Mouse (Mus musculus) liver, adult 2 months (tissue): ENCODE measurements around the gene Cd302. TPM values are rescaled to one million over a fixed set of nuclear protein-coding genes. Genes with fewer than 3 reads are reported as not detected.

Source experiments
- DNase-seq: peaks from one replicate; pipeline ENCODE4 v3.0.0-alpha.2; 2011; ENCODE audit warnings: low read depth, low spot score; ENCODE audit errors: extremely low read depth
- H3K27ac ChIP-seq: fragments of 200-500 bp; replicated peaks from 2 replicates; pipeline ENCODE4 v1.5.1; 2012; ENCODE audit warnings: low read depth, mild to moderate bottlenecking, control low read depth, inconsistent platforms, low read length; ENCODE audit not compliant: insufficient read depth
- H3K27me3 ChIP-seq: fragments of 200-500 bp; 2 replicates; pipeline ENCODE4 v1.6.1; 2012; ENCODE audit warnings: mild to moderate bottlenecking, moderate library complexity, low read length, inconsistent platforms; ENCODE audit not compliant: control insufficient read depth, insufficient read depth
- H3K36me3 ChIP-seq: fragments of 200-500 bp; 2 replicates; pipeline ENCODE4 v1.6.1; 2012; ENCODE audit warnings: low read length, inconsistent platforms; ENCODE audit not compliant: control insufficient read depth, insufficient read depth
- H3K4me1 ChIP-seq: fragments of 200-500 bp; 2 replicates; pipeline ENCODE4 v1.6.1; 2011; ENCODE audit warnings: low read length; ENCODE audit not compliant: control insufficient read depth, insufficient read depth
- H3K4me3 ChIP-seq: fragments of 200-500 bp; 2 replicates; pipeline ENCODE4 v1.5.1; 2011; ENCODE audit warnings: low read depth, mild to moderate bottlenecking, control low read depth, low read length, moderate library complexity; ENCODE audit not compliant: insufficient read depth
- H3K79me2 ChIP-seq: fragments of 200-500 bp; 2 replicates; pipeline ENCODE4 v1.6.1; 2012; ENCODE audit warnings: inconsistent platforms, mild to moderate bottlenecking, low read length, moderate library complexity; ENCODE audit not compliant: control insufficient read depth, insufficient read depth
- H3K9ac ChIP-seq: fragments of 200-500 bp; 2 replicates; pipeline ENCODE4 v1.6.1; 2012; ENCODE audit warnings: low read depth, mild to moderate bottlenecking, control low read depth, inconsistent platforms, low read length
- CTCF ChIP-seq: fragments of 200-500 bp; IDR thresholded peaks from 2 replicates; pipeline ENCODE4 v1.5.1; 2011; ENCODE audit warnings: low read depth, low read length, control low read depth
- POLR2A ChIP-seq: fragments of 200-500 bp; IDR thresholded peaks from 2 replicates; pipeline ENCODE4 v1.6.1; 2011; ENCODE audit warnings: low read length, control low read depth; ENCODE audit not compliant: insufficient read depth; ENCODE audit errors: extremely low read depth
- WGBS: fragments of 180-500 bp; shearing (Covaris S2); methylation state at CpG from one replicate; pipeline ENCODE4 v1.1.7; 2018; 5-methylcytosine and 5-hydroxymethylcytosine counted together
- polyA plus RNA-seq: library from polyadenylated mRNA; depleted of rRNA; stranded (reverse); fragments of >200 nt; gene quantifications from 2 replicates; pipeline ENCODE4 v1.2.3, GENCODE M21; 2012
- total RNA-seq: library from RNA; depleted of rRNA; stranded (reverse); fragments of >200 nt; gene quantifications from 2 replicates; pipeline ENCODE4 v1.2.3, GENCODE M21; 2014

Cd302 gene
- total and polyA plus RNA-seq, 2 experiments, result 200 to 468 TPM

DNA sequence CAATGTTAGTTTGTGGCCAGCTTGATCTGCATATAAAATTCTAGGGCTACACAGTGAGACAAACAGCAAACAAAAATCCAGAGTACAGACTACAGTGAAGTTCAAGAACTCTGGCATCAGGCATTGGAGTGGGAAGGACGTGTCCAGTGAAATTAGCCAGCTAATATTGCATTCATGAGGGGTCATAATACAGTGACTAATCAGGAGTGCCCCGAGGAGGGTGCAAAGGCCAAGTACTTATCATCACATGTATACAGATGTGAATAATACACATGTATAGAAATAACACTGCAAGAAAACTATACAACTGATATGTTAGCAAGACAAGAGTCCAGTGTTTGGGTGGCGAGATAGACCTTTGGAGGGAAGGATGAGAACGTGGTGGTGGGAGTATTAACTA is 31.5 kb downstream of the Cd302 start:
- peaks cover 66% of the 10 kb centered on the region for H3K36me3 ChIP-seq
- no peaks in the 10 kb centered on the region for H3K79me2 ChIP-seq
- H3K9ac ChIP-seq, result no peak overlapping the region
- no peak overlapping the region for H3K27ac ChIP-seq
- DNase-seq, result no peak
- H3K4me1 ChIP-seq, result no peaks in the 10 kb centered on the region
- H3K27me3 ChIP-seq, result no peaks in the 10 kb centered on the region
- no peak for TF ChIP-seq POLR2A
- no peak for TF ChIP-seq CTCF
- WGBS, result 58% methylated on average over 4 of the region's 4 CpGs
- H3K4me3 ChIP-seq, result no peak overlapping the region

DNA sequence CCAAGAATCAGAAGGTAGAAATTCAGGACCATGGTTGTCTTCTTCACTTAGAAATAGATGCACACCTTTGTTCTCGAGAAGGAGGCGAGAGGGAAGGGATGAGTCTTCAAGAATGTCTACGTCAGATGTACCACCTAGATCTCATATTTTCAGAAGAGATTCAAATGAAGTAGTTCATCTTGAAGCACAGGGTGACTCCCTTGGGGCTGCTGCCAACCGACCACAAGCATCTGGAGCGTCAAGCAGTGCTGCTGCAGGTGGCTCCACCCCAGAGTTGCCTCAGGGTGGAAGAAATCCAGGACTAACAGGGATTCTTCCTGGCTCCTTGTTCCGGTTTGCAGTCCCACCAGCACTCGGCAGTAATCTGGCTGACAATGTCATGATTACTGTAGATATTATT is 49.8 kb downstream of the Cd302 start:
- TF ChIP-seq CTCF (no peak), POLR2A (no peak)
- H3K9ac ChIP-seq, result no peak overlapping the region
- H3K4me1 ChIP-seq, result no peaks in the 10 kb centered on the region
- 84% methylated on average over 7 of the region's 7 CpGs for WGBS
- DNase-seq, result no peak
- no peaks in the 10 kb centered on the region for H3K27me3 ChIP-seq
- no peak overlapping the region for H3K27ac ChIP-seq
- peaks cover 55% of the 10 kb centered on the region for H3K36me3 ChIP-seq
- no peak overlapping the region for H3K4me3 ChIP-seq
- no peaks in the 10 kb centered on the region; the same call in 1 of the 2 replicates for H3K79me2 ChIP-seq

DNA sequence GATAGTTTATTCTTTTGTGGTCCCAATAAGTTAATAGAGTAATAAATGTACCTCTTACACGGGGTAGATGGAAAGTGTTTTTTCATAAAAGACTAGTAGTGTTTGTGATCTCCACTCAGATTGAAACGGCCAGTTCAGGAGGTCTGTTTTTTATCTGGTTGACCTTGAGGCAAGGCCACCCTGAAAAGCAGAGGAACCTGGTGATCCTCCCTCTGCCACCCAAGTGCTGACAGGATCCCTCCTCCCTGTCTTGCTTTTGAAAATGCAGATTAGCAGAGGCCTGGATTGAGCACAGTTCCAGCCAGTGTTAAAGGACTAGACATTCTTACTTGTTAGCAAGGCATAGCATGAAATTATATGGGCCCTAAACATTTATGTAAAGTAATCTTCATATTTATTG is 51.1 kb downstream of the Cd302 start:
- peaks cover 54% of the 10 kb centered on the region for H3K36me3 ChIP-seq
- 54% methylated on average over 2 of the region's 2 CpGs for WGBS
- H3K9ac ChIP-seq, result no peak overlapping the region
- H3K27me3 ChIP-seq, result no peaks in the 10 kb centered on the region
- H3K4me1 ChIP-seq, result no peaks in the 10 kb centered on the region; the same call in 1 of the 2 replicates
- DNase-seq, result no peak
- H3K79me2 ChIP-seq, result no peaks in the 10 kb centered on the region; the same call in 1 of the 2 replicates
- H3K27ac ChIP-seq, result no peak overlapping the region
- TF ChIP-seq POLR2A, result no peak
- no peak for TF ChIP-seq CTCF
- no peak overlapping the region for H3K4me3 ChIP-seq

DNA sequence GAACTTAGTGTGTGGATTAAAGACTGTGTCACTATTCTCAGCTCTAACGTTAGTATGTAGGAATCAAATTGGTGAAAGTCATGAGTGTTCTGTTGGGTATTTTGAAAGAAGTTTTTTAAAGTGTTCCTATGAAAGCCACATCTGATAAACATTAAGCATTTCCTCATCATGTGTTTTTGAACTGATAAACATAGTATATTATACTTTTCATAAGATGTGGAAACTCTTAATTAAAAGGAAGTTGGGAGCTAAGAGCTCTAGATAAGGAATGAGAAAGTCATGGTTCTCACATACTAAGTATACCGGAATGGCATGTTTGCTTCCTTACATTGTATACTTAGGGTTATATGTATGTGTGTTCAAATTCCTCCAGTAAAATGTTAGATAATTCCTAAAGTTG is 53.9 kb downstream of the Cd302 start:
- peaks cover 31% of the 10 kb centered on the region for H3K36me3 ChIP-seq
- no peak overlapping the region for H3K27ac ChIP-seq
- peaks cover 16% of the 10 kb centered on the region; the same call in 1 of the 2 replicates for H3K79me2 ChIP-seq
- H3K27me3 ChIP-seq, result no peaks in the 10 kb centered on the region
- 77% methylated on average over 2 of the region's 2 CpGs for WGBS
- no peak overlapping the region for H3K9ac ChIP-seq
- peaks cover 2% of the 10 kb centered on the region; the same call in 1 of the 2 replicates for H3K4me1 ChIP-seq
- no peak overlapping the region for H3K4me3 ChIP-seq
- no peak for DNase-seq
- TF ChIP-seq CTCF, result no peak
- no peak for TF ChIP-seq POLR2A

DNA sequence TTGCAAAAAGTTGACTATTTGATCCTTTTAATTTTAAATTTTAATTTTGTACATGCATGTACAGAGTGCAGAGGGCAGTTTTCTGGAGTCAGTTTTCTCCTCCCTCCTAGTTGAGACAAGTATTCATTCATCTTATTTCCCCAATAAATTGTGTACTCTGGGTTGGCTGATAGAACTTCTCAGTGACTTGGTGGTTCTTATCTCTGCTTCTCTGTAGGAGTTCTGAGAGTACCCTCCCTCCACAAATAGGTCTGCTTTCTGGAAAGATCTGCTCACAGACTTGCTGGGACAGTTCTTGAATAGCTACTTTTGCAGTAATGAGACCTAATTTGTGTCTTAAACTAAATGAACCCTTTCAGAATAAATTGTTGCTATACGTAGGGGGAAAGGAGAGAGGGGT is 55.8 kb downstream of the Cd302 start:
- WGBS, result 93% methylated on average over 1 of the region's 1 CpGs
- Histone ChIP-seq H3K9ac (no peak overlapping the region), H3K79me2 (peaks cover 20% of the 10 kb centered on the region; the same call in 1 of the 2 replicates), H3K36me3 (peaks cover 23% of the 10 kb centered on the region), H3K4me3 (no peak overlapping the region), H3K4me1 (peaks cover 4% of the 10 kb centered on the region; the same call in 1 of the 2 replicates), H3K27ac (no peak overlapping the region), H3K27me3 (no peaks in the 10 kb centered on the region)
- TF ChIP-seq CTCF (no peak), POLR2A (no peak)
- no peak for DNase-seq

DNA sequence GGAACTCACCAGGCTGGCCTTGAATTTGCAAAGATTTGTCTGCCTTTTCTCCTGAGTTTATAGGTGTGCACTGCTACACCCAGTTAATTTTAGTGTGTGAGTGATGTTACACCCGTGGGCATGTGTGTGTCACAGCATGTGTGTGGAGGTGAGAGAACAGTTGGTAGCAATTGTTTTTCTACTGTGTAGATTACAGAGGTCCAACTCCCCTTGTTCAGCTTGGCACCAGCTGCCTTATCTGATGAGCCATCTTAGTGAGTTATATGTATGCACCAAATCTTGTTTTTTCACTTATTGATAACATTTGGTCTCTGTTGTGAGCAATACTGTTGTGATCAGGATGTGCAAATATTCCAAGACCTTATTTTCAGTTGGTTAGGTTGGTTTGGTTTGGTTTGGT is 60.8 kb downstream of the Cd302 start:
- Histone ChIP-seq H3K36me3 (0 out of 2 replicates have a peak, but pooled peaks cover under 1% of the 10 kb centered on the region), H3K4me1 (peaks cover 17% of the 10 kb centered on the region), H3K4me3 (no peak overlapping the region), H3K9ac (no peak overlapping the region), H3K27me3 (no peaks in the 10 kb centered on the region), H3K79me2 (peaks cover 41% of the 10 kb centered on the region), H3K27ac (no peak overlapping the region)
- 80% methylated on average over 1 of the region's 1 CpGs for WGBS
- no peak for DNase-seq
- TF ChIP-seq CTCF (no peak), POLR2A (no peak)
